Mouse (Mus musculus): ENCODE results near the gene Cfap69.

GRCm38 (mm10) chr5:5692167-5692738 lies 28.2 kb upstream of the Cfap69 start:
- TF ChIP-seq CTCF (IDR thresholded peaks at IDR 0.05; ENCODE audit: low read depth, low read length) (no peak), POLR2A (IDR thresholded peaks at IDR 0.05; ENCODE audit: extremely low read depth, insufficient read depth, low read length) (no peak)
